Mouse (Mus musculus): ENCODE data around the gene Ppil3. TPM values are rescaled to one million over a fixed set of nuclear protein-coding genes. Genes with fewer than 3 reads are reported as not detected.

Ppil3 gene
- total RNA-seq (2014; fragmentation: Nextera tagmentation), result 55.2 and 87.6 TPM in 2 replicates
- total RNA-seq (2017), result 106 TPM in 2 replicates
- 8.8 and 8.9 TPM in 2 replicates for polyA plus RNA-seq (2012)

DNA sequence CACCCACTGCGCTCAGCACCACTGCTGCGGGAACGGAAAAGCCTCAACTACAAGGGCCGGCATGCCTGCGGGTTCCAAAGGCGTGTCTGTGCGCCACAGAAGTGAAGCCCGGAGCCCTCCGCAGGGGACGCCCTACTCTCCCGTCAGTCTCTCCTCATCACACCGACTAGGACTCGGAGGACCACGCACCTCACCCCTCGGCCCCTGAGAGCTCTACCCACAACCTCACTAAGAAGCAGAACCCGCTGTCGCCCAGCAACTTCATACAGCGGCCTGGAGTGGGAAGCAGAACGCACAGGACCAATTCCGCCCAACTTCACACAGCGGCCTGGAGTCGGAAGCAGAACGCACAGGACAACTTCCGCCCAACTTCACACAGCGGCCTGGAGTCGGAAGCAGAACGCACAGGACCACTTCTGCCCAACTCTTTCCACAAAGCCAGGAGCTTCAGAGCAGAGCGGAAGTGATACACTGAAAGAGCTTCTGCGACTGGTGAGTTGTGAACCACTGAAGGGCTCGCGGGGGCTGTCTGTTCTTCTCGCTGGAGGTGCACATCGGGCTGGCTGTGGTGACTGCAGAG, at the start of gene Ppil3, which contains the start of gene Nif3l1:
Gene Ppil3, minus strand, starts transcription at position 344 of the 580 bp plus-strand sequence.
Gene Nif3l1, plus strand, starts transcription at position 9 of the 580 bp plus-strand sequence.
- ATAC-seq (ENCODE audit: extremely low read depth, insufficient number of reproducible peaks, low FRiP score, poor library complexity, severe bottlenecking) (peak; percentile 93), DNase-seq (ENCODE audit: low spot score) (peak; percentile 56)
- Histone ChIP-seq H3K36me3 (replicated peaks) (peaks cover 58% of the 10 kb centered on the region), H3K9me3 (replicated peaks) (no peaks in the 10 kb centered on the region), H3K27me3 (ENCODE audit: insufficient read depth, low read length) (peaks cover 6% of the 10 kb centered on the region; the same call in 1 of the 2 replicates), H3K4me3 (ENCODE audit: low read depth, low read length) (peak within 1 kb of the TSS; percentile 76), H3K4me1 (ENCODE audit: insufficient read depth, low read depth, low read length) (peaks cover 33% of the 10 kb centered on the region)
- TF ChIP-seq POLR2AphosphoS5 (IDR thresholded peaks at IDR 0.05; ENCODE audit: insufficient replicate concordance, low read depth, low read length), result no peak

- TF ChIP-seq POLR2AphosphoS5 (IDR thresholded peaks at IDR 0.05; ENCODE audit: insufficient replicate concordance, low read depth, low read length), result no peak
- no peak for TF ChIP-seq GATA1 (IDR thresholded peaks at IDR 0.05; ENCODE audit: borderline replicate concordance, low read length)
- TF ChIP-seq CTCF (IDR thresholded peaks at IDR 0.05; ENCODE audit: low read depth, low read length), result no peak
- no peak for TF ChIP-seq GATA2 (IDR thresholded peaks at IDR 0.05; ENCODE audit: borderline replicate concordance, low read depth, low read length)
- ATAC-seq (ENCODE audit: extremely low read depth, insufficient number of reproducible peaks, low FRiP score, poor library complexity, severe bottlenecking) (no peak), DNase-seq (ENCODE audit: low spot score) (no peak)
- Histone ChIP-seq H3K27me3 (ENCODE audit: insufficient read depth, low read length) (no peaks in the 10 kb centered on the region), H3K9me3 (replicated peaks) (no peaks in the 10 kb centered on the region), H3K36me3 (replicated peaks) (peaks cover 90% of the 10 kb centered on the region), H3K4me1 (ENCODE audit: insufficient read depth, low read depth, low read length) (no peaks in the 10 kb centered on the region), H3K4me3 (ENCODE audit: low read depth, low read length) (no peak overlapping the region)
Observed at GRCm38 (mm10) chr1:58482647-58483046, 37.4 kb upstream of the Ppil3 start.

DNA sequence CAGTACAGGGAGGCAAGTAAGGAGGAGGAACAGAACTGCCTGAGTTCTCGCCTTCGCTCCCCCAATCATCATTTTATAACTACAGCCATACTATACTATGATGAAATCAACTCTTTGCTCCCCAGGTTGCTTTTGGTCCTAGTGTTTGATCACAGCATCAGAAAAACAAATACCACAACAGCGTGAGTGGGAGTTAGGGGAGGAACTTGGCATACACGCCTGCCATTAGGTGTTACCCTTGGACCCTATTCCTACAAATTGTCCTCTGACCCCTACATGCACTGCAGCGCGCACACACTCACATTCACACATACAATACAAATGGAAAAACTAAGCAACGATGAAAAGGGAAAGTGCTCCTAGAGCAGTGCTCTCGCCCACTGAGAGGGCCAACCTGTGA, 30.4 kb upstream of the Ppil3 start:
- no peak for DNase-seq (ENCODE audit: low spot score)
- H3K4me3 ChIP-seq (ENCODE audit: low read depth, low read length), result no peak overlapping the region
- H3K36me3 ChIP-seq (replicated peaks), result peaks cover 90% of the 10 kb centered on the region
- no peaks in the 10 kb centered on the region for H3K27me3 ChIP-seq (ENCODE audit: insufficient read depth, low read length)
- no peaks in the 10 kb centered on the region for H3K4me1 ChIP-seq (ENCODE audit: insufficient read depth, low read depth, low read length)
- no peak for ATAC-seq (ENCODE audit: extremely low read depth, insufficient number of reproducible peaks, low FRiP score, poor library complexity, severe bottlenecking)
- TF ChIP-seq CTCF (IDR thresholded peaks at IDR 0.05; ENCODE audit: low read depth, low read length), result no peak
- no peak for TF ChIP-seq GATA2 (IDR thresholded peaks at IDR 0.05; ENCODE audit: borderline replicate concordance, low read depth, low read length)
- TF ChIP-seq GATA1 (IDR thresholded peaks at IDR 0.05; ENCODE audit: borderline replicate concordance, low read length), result no peak
- no peak for TF ChIP-seq POLR2AphosphoS5 (IDR thresholded peaks at IDR 0.05; ENCODE audit: insufficient replicate concordance, low read depth, low read length)
- no peak for TF ChIP-seq TAL1 (conservative IDR thresholded peaks at IDR 0.05; ENCODE audit: low read depth, low read length)
- H3K9me3 ChIP-seq (replicated peaks), result no peaks in the 10 kb centered on the region

DNA sequence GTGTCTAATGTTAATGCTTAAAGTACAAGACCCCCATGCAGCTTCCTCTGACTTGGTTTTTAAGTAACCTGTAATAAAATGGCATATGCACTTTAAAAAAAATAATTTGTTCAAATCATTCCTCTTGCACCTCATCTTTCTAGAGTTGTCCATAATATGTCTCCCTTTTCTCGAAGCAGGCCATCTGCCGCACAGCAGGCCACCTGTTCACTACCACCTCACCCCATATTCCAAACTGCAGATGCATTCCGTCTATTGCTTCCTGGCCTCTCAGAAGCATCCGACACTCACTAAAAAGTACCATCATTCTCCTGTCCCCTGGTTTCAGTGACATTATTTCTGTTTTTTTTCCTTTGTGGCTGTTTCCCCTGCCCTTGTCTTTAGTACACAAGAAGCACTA, 20.3 kb upstream of the Ppil3 start:
- Histone ChIP-seq H3K9me3 (replicated peaks) (no peaks in the 10 kb centered on the region), H3K4me1 (ENCODE audit: insufficient read depth, low read depth, low read length) (no peaks in the 10 kb centered on the region), H3K4me3 (ENCODE audit: low read depth, low read length) (no peak overlapping the region), H3K27me3 (ENCODE audit: insufficient read depth, low read length) (no peaks in the 10 kb centered on the region), H3K36me3 (replicated peaks) (peaks cover 94% of the 10 kb centered on the region)
- ATAC-seq (ENCODE audit: extremely low read depth, insufficient number of reproducible peaks, low FRiP score, poor library complexity, severe bottlenecking) (no peak), DNase-seq (ENCODE audit: low spot score) (no peak)
- TF ChIP-seq GATA2 (IDR thresholded peaks at IDR 0.05; ENCODE audit: borderline replicate concordance, low read depth, low read length), result no peak
- no peak for TF ChIP-seq POLR2AphosphoS5 (IDR thresholded peaks at IDR 0.05; ENCODE audit: insufficient replicate concordance, low read depth, low read length)
- TF ChIP-seq GATA1 (IDR thresholded peaks at IDR 0.05; ENCODE audit: borderline replicate concordance, low read length), result no peak
- no peak for TF ChIP-seq TAL1 (conservative IDR thresholded peaks at IDR 0.05; ENCODE audit: low read depth, low read length)
- no peak for TF ChIP-seq CTCF (IDR thresholded peaks at IDR 0.05; ENCODE audit: low read depth, low read length)

GRCm38 (mm10) chr1:58465042-58465441, 19.8 kb upstream of the Ppil3 start:
- Histone ChIP-seq H3K9me3 (replicated peaks) (no peaks in the 10 kb centered on the region), H3K27me3 (ENCODE audit: insufficient read depth, low read length) (no peaks in the 10 kb centered on the region), H3K36me3 (replicated peaks) (peaks cover 94% of the 10 kb centered on the region), H3K4me3 (ENCODE audit: low read depth, low read length) (no peak overlapping the region), H3K4me1 (ENCODE audit: insufficient read depth, low read depth, low read length) (no peaks in the 10 kb centered on the region)
- no peak for ATAC-seq (ENCODE audit: extremely low read depth, insufficient number of reproducible peaks, low FRiP score, poor library complexity, severe bottlenecking)
- DNase-seq (ENCODE audit: low spot score), result no peak
- TF ChIP-seq TAL1 (conservative IDR thresholded peaks at IDR 0.05; ENCODE audit: low read depth, low read length) (no peak), CTCF (IDR thresholded peaks at IDR 0.05; ENCODE audit: low read depth, low read length) (no peak), GATA2 (IDR thresholded peaks at IDR 0.05; ENCODE audit: borderline replicate concordance, low read depth, low read length) (no peak)

DNA sequence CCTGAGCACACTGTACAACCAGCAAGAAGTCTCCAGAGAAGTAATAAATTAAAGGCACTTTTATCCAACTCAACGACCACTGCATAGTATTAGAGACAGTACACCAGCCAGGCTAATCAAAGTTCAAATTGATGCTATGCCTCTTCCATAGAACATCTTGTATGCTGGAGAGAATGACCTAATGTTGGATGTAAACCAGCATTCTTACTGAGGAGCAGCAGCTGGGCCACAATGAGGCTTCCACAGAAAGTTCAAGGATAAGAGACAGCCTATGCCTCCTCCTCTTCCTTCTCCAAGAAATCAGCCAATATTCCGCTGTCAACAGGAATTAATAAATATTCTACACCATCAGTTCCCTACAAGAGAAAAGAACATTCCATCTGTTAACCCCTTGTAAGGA, 18.6 kb upstream of the Ppil3 start:
- no peak for ATAC-seq (ENCODE audit: extremely low read depth, insufficient number of reproducible peaks, low FRiP score, poor library complexity, severe bottlenecking)
- TF ChIP-seq CTCF (IDR thresholded peaks at IDR 0.05; ENCODE audit: low read depth, low read length), result no peak
- TF ChIP-seq GATA1 (IDR thresholded peaks at IDR 0.05; ENCODE audit: borderline replicate concordance, low read length), result no peak
- TF ChIP-seq POLR2AphosphoS5 (IDR thresholded peaks at IDR 0.05; ENCODE audit: insufficient replicate concordance, low read depth, low read length), result no peak
- TF ChIP-seq TAL1 (conservative IDR thresholded peaks at IDR 0.05; ENCODE audit: low read depth, low read length), result no peak
- TF ChIP-seq GATA2 (IDR thresholded peaks at IDR 0.05; ENCODE audit: borderline replicate concordance, low read depth, low read length), result no peak
- no peak overlapping the region for H3K4me3 ChIP-seq (ENCODE audit: low read depth, low read length)
- H3K27me3 ChIP-seq (ENCODE audit: insufficient read depth, low read length), result no peaks in the 10 kb centered on the region
- DNase-seq (ENCODE audit: low spot score), result no peak
- H3K9me3 ChIP-seq (replicated peaks), result no peaks in the 10 kb centered on the region
- H3K36me3 ChIP-seq (replicated peaks), result peaks cover 92% of the 10 kb centered on the region
- H3K4me1 ChIP-seq (ENCODE audit: insufficient read depth, low read depth, low read length), result no peaks in the 10 kb centered on the region
